Mouse (Mus musculus) hindbrain, embryonic 13.5 days (tissue): Measurements from ENCODE around the gene Tcfl5. TPM values are rescaled to one million over a fixed set of nuclear protein-coding genes. Genes with fewer than 3 reads are reported as not detected.
A peak's percentile ranks its signal among the peaks of the same experiment; 100 is the strongest.

Source experiments
- ATAC-seq: fragments of 200-750 bp; cut with Nextera tagmentation; 2 replicates; pipeline ENCODE4 v1.8.0; 2017; ENCODE audit warnings: moderate TSS enrichment; ENCODE audit not compliant: low FRiP score
- H3K27ac ChIP-seq: fragments of 300-500 bp; sonication (generic); 2 replicates; pipeline ENCODE4 v1.5.1; 2015; ENCODE audit warnings: inconsistent platforms, mild to moderate bottlenecking, moderate library complexity
- H3K27me3 ChIP-seq: fragments of 300-500 bp; sonication (generic); 2 replicates; pipeline ENCODE4 v1.6.1; 2015; ENCODE audit warnings: mild to moderate bottlenecking, inconsistent platforms
- H3K36me3 ChIP-seq: fragments of 300-500 bp; sonication (generic); 2 replicates; pipeline ENCODE4 v1.6.1; 2015; ENCODE audit warnings: mild to moderate bottlenecking, inconsistent platforms
- H3K4me1 ChIP-seq: fragments of 300-500 bp; sonication (generic); replicated peaks from 2 replicates; pipeline ENCODE4 v1.6.1; 2015; ENCODE audit warnings: inconsistent platforms
- H3K4me2 ChIP-seq: fragments of 300-500 bp; sonication (generic); 2 replicates; pipeline ENCODE4 v1.6.1; 2015; ENCODE audit warnings: inconsistent platforms, mild to moderate bottlenecking, moderate library complexity
- H3K4me3 ChIP-seq: fragments of 300-500 bp; sonication (generic); 2 replicates; pipeline ENCODE4 v1.5.1; 2015; ENCODE audit warnings: mild to moderate bottlenecking, inconsistent platforms
- H3K9ac ChIP-seq: fragments of 300-500 bp; sonication (generic); 2 replicates; pipeline ENCODE4 v1.6.1; 2015; ENCODE audit warnings: mild to moderate bottlenecking, inconsistent platforms
- H3K9me3 ChIP-seq: fragments of 300-500 bp; sonication (generic); 2 replicates; pipeline ENCODE4 v1.6.1; 2016; ENCODE audit warnings: inconsistent platforms
- WGBS: fragments of 180-500 bp; shearing (Covaris S2); methylation state at CpG from one replicate; pipeline ENCODE4 v1.1.7; 2015; 5-methylcytosine and 5-hydroxymethylcytosine counted together
- polyA plus RNA-seq: library from polyadenylated mRNA; unstranded; fragments of >200 nt; fragmentation: Nextera tagmentation; extraction: Ambion mirVana; gene quantifications from 2 replicates; pipeline ENCODE4 v1.2.1, GENCODE M21; 2015

Gene Tcfl5
- polyA plus RNA-seq, 1 experiment from 2014 or later: 0.22 TPM

- under 1% methylated on average over 63 of the region's 67 CpGs for WGBS
- H3K9me3 ChIP-seq: no peaks in the 10 kb centered on the region
- H3K4me3 ChIP-seq: peak within 1 kb of the TSS; percentile 87
- peak within 1 kb of the TSS; percentile 97 for H3K9ac ChIP-seq
- H3K27ac ChIP-seq: peak within 1 kb of the TSS; percentile 96
- peaks cover 59% of the 10 kb centered on the region for H3K36me3 ChIP-seq
- peaks cover 36% of the 10 kb centered on the region for H3K4me1 ChIP-seq
- H3K4me2 ChIP-seq: peak within 1 kb of the TSS; percentile 81
- ATAC-seq: peak; percentile 91
- no peaks in the 10 kb centered on the region for H3K27me3 ChIP-seq
Observed at GRCm38 (mm10) chr2:180589123-180589831, 53.2 kb downstream of the Tcfl5 start, which contains the start of gene Ogfr. Ogfr (plus strand) TSS chr2:180589245.

GRCm38 (mm10) chr2:180588736-180589122, 53.8 kb downstream of the Tcfl5 start:
- H3K4me2 ChIP-seq: peak overlapping the region; percentile 81
- H3K27ac ChIP-seq: peak overlapping the region; percentile 96
- peak overlapping the region; percentile 87 for H3K4me3 ChIP-seq
- peak overlapping the region; percentile 97 for H3K9ac ChIP-seq
- no peaks in the 10 kb centered on the region for H3K9me3 ChIP-seq
- no peaks in the 10 kb centered on the region for H3K27me3 ChIP-seq
- peak; percentile 6; the same call in 1 of the 2 replicates for ATAC-seq
- H3K4me1 ChIP-seq: peaks cover 41% of the 10 kb centered on the region
- 47% methylated on average over 6 of the region's 6 CpGs for WGBS
- H3K36me3 ChIP-seq: peaks cover 54% of the 10 kb centered on the region

DNA sequence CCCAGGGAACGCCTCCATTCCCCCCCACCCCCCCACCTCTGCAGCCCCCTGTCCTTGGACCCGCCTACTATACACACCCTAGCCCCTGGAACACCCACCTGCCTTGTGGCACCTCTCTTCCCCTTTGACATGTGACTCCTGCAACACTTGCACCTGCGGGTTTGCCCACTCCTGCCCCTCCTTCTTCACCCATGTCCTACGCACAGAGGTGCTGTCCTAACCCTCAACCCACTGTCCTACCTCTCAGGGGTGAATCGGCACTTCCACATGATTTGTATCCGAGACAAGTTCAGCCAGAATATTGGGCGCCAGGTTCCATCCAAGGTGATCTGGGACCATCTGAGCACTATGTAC, 59.4 kb downstream of the Tcfl5 start:
- WGBS: 33% methylated on average over 6 of the region's 7 CpGs
- Histone ChIP-seq H3K9me3 (no peaks in the 10 kb centered on the region), H3K4me3 (peak overlapping the region; percentile 83), H3K9ac (peak overlapping the region; percentile 98), H3K4me1 (peaks cover 28% of the 10 kb centered on the region), H3K36me3 (peaks cover 23% of the 10 kb centered on the region), H3K27me3 (peaks cover 16% of the 10 kb centered on the region), H3K27ac (peak overlapping the region; percentile 85; the same call in 1 of the 2 replicates), H3K4me2 (peak overlapping the region; percentile 87)
- ATAC-seq: peak; percentile 15

DNA sequence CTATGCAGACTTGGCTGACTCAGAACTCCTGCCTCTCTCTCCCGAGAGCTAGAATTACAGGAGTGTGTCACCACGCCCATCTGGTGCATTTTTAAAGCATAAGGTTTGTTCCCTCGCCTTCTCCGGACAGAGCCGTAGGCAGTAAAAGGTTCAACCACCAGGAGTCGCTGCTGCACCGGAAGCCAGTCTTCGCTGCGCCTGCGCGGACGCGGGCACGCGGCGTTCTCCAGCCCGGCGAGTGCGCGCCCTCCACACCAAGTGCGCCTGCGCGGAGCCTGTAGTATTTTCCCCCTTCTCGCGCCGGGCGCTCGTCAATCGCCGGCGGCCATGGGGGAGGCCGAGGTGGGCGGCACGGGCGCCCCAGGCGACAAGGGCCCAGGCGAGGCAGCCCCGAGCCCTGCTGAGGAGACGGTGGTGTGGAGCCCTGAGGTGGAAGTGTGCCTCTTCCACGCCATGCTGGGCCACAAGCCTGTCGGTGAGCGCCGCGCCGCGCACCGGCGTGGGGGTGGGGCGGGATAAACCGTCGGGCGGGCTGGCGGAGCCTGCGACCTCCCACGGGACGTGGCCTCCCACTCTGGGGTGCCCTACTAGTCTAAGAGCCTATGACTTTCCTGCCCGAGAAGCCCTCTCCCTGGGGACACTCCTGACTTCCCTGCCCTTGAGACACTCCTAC, 59.9 kb downstream of the Tcfl5 start:
- Histone ChIP-seq H3K9ac (peak overlapping the region; percentile 98), H3K27me3 (peaks cover 16% of the 10 kb centered on the region), H3K4me3 (peak overlapping the region; percentile 83), H3K4me2 (peak overlapping the region; percentile 87), H3K27ac (peak overlapping the region; percentile 85), H3K4me1 (peaks cover 28% of the 10 kb centered on the region), H3K36me3 (peaks cover 23% of the 10 kb centered on the region), H3K9me3 (no peaks in the 10 kb centered on the region)
- ATAC-seq: peak; percentile 72
- WGBS: under 1% methylated on average over 50 of the region's 57 CpGs

DNA sequence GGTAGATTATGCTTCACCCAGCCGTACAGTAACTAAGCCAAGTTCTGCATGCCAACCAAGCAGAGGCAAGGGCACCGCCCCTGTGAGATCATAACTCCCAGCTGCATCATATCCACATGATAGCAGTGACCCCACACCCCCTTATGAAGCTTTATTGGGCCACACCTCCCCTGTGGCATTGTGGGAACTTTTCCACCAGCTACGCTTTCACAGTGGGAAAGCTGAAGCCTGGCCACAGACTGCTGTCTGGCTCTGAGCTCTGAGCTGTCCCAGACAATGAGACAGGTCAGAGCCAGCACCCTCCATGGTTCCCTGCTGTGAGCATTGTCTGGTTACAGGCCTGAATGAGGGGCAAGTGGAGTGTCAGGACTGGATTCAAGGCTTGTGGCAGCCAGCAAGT, 61.5 kb downstream of the Tcfl5 start, which contains the start of gene Mrgbp:
Gene Mrgbp (plus strand): TSS at position 303 of the 400 bp plus-strand sequence.
- WGBS: 75% methylated on average over 3 of the region's 3 CpGs
- ATAC-seq: no peak

DNA sequence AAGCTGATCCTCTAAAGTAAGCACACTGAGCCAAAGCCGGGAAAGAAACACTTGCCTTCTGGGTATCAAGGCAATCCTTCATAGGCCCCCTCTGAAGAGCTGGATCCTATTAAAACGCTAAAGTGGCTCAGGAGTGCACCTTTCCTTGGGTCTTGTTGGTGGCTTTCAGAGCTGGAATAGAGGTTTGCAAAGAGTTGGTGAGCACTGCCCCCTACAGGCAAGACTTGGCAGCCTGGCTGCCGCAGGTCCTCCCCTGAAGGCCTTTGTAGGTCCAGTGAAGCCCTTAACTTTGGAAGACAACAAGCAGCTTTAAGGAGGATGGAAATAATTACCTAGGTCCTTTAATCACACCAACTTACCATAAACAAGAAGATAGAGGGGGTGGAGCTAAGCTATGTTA, 63.8 kb downstream of the Tcfl5 start:
- no peak; the same call in 1 of the 2 replicates for ATAC-seq

More for the DNA sequence above, 61.5 kb downstream of the Tcfl5 start, which contains the start of gene Mrgbp:
- Histone ChIP-seq H3K27me3 (peaks cover 16% of the 10 kb centered on the region), H3K9ac (0 out of 2 replicates have a peak within 1 kb of the TSS, but pooled peaks have one; percentile 15), H3K27ac (no peak within 1 kb of the TSS), H3K4me2 (no peak within 1 kb of the TSS), H3K9me3 (no peaks in the 10 kb centered on the region), H3K36me3 (peaks cover 12% of the 10 kb centered on the region), H3K4me3 (no peak within 1 kb of the TSS), H3K4me1 (peaks cover 28% of the 10 kb centered on the region)

DNA sequence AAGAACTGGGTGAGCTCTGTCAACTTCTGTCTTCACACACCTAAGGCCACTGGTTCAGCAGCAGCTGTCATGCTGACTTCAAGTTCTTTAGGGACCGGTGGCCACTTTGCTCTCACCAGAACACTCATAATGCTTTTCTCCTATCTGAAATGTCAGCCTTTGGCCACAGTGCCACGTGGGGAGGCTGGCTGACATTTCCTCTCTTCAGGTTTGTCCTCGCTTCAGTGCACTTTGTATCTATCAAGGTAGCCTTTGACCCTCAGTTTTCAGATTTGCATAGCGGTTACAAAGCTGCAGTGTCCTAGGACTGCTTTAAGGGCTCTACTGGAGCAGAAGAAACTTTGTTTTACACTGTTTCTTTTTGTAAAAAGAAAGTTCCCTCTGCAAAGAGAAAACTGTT, 66.0 kb downstream of the Tcfl5 start:
- Histone ChIP-seq H3K4me1 (no peaks in the 10 kb centered on the region), H3K9ac (no peak overlapping the region), H3K9me3 (no peaks in the 10 kb centered on the region), H3K27ac (no peak overlapping the region), H3K4me2 (no peak overlapping the region), H3K27me3 (peaks cover 26% of the 10 kb centered on the region), H3K36me3 (no peaks in the 10 kb centered on the region), H3K4me3 (no peak overlapping the region)
- WGBS: 24% methylated on average over 4 of the region's 4 CpGs
- no peak for ATAC-seq

More for the DNA sequence above, 63.8 kb downstream of the Tcfl5 start:
- peaks cover 8% of the 10 kb centered on the region for H3K4me1 ChIP-seq
- no peak overlapping the region for H3K27ac ChIP-seq
- no peaks in the 10 kb centered on the region for H3K9me3 ChIP-seq
- 11% methylated on average over 3 of the region's 3 CpGs for WGBS
- H3K9ac ChIP-seq: no peak overlapping the region
- no peaks in the 10 kb centered on the region for H3K36me3 ChIP-seq
- H3K4me2 ChIP-seq: no peak overlapping the region
- peaks cover 23% of the 10 kb centered on the region for H3K27me3 ChIP-seq
- no peak overlapping the region for H3K4me3 ChIP-seq

Other genes starting within 250 kb of the Tcfl5 start
- 1.9 and 2.2 TPM in 2 replicates for gene Slco4a1, start 186.5 kb downstream of the Tcfl5 start, polyA plus RNA-seq
- gene Ntsr1, start 142.7 kb downstream of the Tcfl5 start, polyA plus RNA-seq: 0.82 and 1.2 TPM in 2 replicates
- gene Mrgbp, start 61.4 kb downstream of the Tcfl5 start, polyA plus RNA-seq: 42.2 and 44.8 TPM in 2 replicates
- gene Ogfr, start 53.5 kb downstream of the Tcfl5 start, polyA plus RNA-seq: 85.8 and 86.2 TPM in 2 replicates
- gene Col9a3, start 44.9 kb downstream of the Tcfl5 start, polyA plus RNA-seq: 71.7 and 74.9 TPM in 2 replicates
- 27.6 and 29.7 TPM in 2 replicates for gene Dido1, start 67.3 kb upstream of the Tcfl5 start, polyA plus RNA-seq
- 56.6 and 58.7 TPM in 2 replicates for gene Gid8, start 67.4 kb upstream of the Tcfl5 start, polyA plus RNA-seq
- gene Slc17a9, start 82.6 kb upstream of the Tcfl5 start, polyA plus RNA-seq: 0.19 and 0.83 TPM in 2 replicates
- gene Bhlhe23, start 134.2 kb upstream of the Tcfl5 start, polyA plus RNA-seq: 1.2 and 2.5 TPM in 2 replicates